Mouse (Mus musculus): ENCODE results near the gene Chaf1a. TPM values are rescaled to one million over a fixed set of nuclear protein-coding genes. Genes with fewer than 3 reads are reported as not detected.
A peak's percentile ranks its signal among the peaks of the same experiment; 100 is the strongest.
"Not testable (repeated sequence)": the region's sequence is repeated elsewhere in the genome, so short reads cannot be mapped to it uniquely, and the experiment has no call there.

The Chaf1a gene
- polyA plus RNA-seq, 1 experiment, result 39.9 TPM

DNA sequence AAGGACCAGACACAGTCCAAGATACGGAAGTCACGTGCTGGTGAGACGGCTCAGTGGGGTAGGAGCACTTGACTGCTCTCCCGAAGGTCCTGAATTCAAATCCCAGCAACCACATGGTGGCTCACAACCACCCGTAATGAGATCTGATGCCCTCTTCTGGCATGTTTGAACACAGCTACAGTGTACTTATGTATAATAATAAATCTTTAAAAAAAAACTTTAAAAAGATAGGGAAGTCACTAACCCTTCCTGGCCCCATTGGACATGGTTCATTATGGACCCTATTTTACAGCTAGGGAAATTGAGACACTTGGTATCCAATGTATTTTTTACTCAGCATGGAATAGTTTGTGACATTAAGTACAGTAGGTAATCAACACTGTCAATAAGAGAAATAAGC, 37.3 kb downstream of the Chaf1a start:
- peaks cover 23% of the 10 kb centered on the region for H3K79me3 ChIP-seq (ENCODE audit: low read depth)
- no peak overlapping the region for H3ac ChIP-seq (ENCODE audit: control insufficient read depth, insufficient read length, low read depth)
- H3K79me2 ChIP-seq (ENCODE audit: control insufficient read depth, insufficient read depth), result peaks cover 35% of the 10 kb centered on the region
- TF ChIP-seq CEBPB (IDR thresholded peaks at IDR 0.05; ENCODE audit: low read depth) (no peak), MAX (IDR thresholded peaks at IDR 0.05) (no peak), MYOD1 (IDR thresholded peaks at IDR 0.05; ENCODE audit: control insufficient read depth, insufficient read length, low read depth) (no peak), CTCF (IDR thresholded peaks at IDR 0.05; ENCODE audit: control insufficient read depth, insufficient read depth, insufficient read length) (no peak), FOSL1 (IDR thresholded peaks at IDR 0.05; ENCODE audit: insufficient read depth, low read length, poor library complexity, severe bottlenecking) (no peak), MYOG (IDR thresholded peaks at IDR 0.05; ENCODE audit: control insufficient read depth, extremely low read depth, insufficient read length) (no peak), USF1 (IDR thresholded peaks at IDR 0.05; ENCODE audit: low read depth) (no peak)
- no peak overlapping the region for H3K4me3 ChIP-seq (ENCODE audit: insufficient read depth, poor library complexity, severe bottlenecking)
- peaks cover 8% of the 10 kb centered on the region for H3K36me3 ChIP-seq (ENCODE audit: control insufficient read depth, insufficient read depth)
- no peaks in the 10 kb centered on the region for H3K27me3 ChIP-seq (ENCODE audit: control insufficient read depth, insufficient read depth, insufficient read length)

DNA sequence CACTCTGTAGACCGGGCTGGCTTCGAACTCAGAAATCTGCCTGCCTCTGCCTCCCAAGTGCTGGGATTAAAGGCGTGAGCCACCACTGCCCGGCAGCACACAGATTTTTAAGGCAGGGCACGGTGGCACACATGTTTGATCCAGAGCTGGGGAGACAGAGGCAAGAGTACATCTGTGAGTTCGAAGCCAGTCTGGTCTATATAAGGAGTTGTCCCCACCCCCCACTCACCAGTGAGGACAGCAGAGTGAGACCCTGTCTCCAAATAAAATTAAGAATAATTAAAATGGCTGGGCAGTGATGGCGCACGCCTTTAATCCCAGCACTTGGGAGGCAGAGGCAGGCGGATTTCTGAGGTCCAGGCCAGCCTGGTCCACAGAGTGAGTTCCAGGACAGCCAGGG, 38.1 kb downstream of the Chaf1a start:
- not testable (repeated sequence) for H3K27me3 ChIP-seq (ENCODE audit: control insufficient read depth, insufficient read depth, insufficient read length); H3ac ChIP-seq (ENCODE audit: control insufficient read depth, insufficient read length, low read depth)
- Histone ChIP-seq H3K4me3 (ENCODE audit: insufficient read depth, poor library complexity, severe bottlenecking) (peak overlapping the region; percentile 11), H3K36me3 (ENCODE audit: control insufficient read depth, insufficient read depth) (peaks cover 16% of the 10 kb centered on the region), H3K79me2 (ENCODE audit: control insufficient read depth, insufficient read depth) (peaks cover 44% of the 10 kb centered on the region), H3K79me3 (ENCODE audit: low read depth) (peaks cover 27% of the 10 kb centered on the region)

DNA sequence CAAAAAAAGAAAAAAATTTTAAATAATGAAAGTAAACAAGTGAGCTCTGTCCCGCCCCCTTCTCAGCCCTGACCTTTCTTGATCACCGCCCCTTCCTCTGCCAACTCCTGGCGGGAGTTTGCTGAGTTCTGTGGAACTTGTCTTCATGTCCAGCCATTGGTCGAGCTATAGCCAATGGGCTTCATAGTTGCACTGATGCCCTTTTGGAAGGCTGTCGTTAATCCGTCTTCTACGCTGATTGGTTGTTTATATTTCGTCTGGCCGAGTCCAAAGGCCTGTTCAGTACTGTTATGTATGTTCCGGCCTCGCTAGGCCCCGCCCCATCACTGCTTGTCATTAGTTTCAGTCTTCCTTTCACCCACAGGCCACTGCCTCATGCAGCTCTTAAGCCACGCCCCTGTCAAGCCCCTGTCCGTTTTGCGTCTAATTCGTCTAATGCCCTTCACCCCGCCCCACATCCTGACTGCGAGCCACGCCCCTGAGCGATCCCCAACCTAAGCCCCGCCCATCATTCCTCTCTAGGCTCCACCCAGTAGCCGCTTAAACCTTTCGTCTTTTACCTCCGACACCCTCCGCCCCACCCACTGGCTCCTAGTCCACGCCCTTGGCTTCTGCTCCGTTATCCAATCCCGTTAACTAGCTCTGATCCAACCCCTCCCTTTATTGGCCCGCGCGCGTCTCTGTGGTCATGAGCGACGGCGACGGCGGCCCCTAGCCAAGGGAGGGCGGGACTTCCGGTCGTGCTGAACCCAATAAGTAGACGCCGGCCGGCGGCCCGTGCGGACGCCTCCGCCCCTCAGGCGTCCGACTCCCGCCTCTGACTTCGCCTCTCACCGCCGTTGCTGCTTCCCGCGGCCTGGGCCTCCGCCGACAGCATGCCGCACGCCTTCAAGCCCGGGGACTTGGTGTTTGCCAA, 38.9 kb downstream of the Chaf1a start, which contains the start of gene Hdgfl2:
TSS of gene Hdgfl2 (plus strand) at position 755 of the 916 bp plus-strand sequence.
- peaks cover 21% of the 10 kb centered on the region for H3K36me3 ChIP-seq (ENCODE audit: control insufficient read depth, insufficient read depth)
- TF ChIP-seq MAX (IDR thresholded peaks at IDR 0.05) (peak; percentile 73), CEBPB (IDR thresholded peaks at IDR 0.05; ENCODE audit: low read depth) (no peak)

DNA sequence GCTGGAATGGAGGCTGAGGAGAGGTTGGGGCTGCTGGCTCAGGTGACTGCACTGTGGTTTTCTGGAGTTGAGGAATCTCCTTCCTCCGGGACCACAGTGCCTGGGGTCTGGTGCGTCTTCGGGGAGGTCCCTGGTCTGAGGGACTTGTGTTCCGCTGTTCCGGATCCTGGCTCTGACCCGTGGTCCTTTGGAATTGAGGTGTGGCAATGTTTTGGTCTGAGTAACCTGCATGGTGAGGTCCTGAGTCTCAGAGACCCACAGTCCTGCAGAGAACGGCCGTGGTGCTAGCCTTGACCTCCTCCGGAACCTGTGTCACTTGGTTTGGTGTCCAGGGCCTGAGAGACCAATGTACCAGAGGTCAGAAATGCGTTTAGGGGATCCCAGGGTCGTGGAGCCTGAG, 39.7 kb downstream of the Chaf1a start:
- H3K4me3 ChIP-seq (ENCODE audit: insufficient read depth, poor library complexity, severe bottlenecking), result peak overlapping the region; percentile 64
- peaks cover 50% of the 10 kb centered on the region for H3K79me2 ChIP-seq (ENCODE audit: control insufficient read depth, insufficient read depth)
- no peaks in the 10 kb centered on the region for H3K27me3 ChIP-seq (ENCODE audit: control insufficient read depth, insufficient read depth, insufficient read length)
- peaks cover 27% of the 10 kb centered on the region for H3K79me3 ChIP-seq (ENCODE audit: low read depth)
- H3K36me3 ChIP-seq (ENCODE audit: control insufficient read depth, insufficient read depth), result peaks cover 27% of the 10 kb centered on the region
- TF ChIP-seq CEBPB (IDR thresholded peaks at IDR 0.05; ENCODE audit: low read depth), result no peak
- no peak for TF ChIP-seq MYOD1 (IDR thresholded peaks at IDR 0.05; ENCODE audit: control insufficient read depth, insufficient read length, low read depth)
- TF ChIP-seq FOSL1 (IDR thresholded peaks at IDR 0.05; ENCODE audit: insufficient read depth, low read length, poor library complexity, severe bottlenecking), result no peak
- no peak for TF ChIP-seq USF1 (IDR thresholded peaks at IDR 0.05; ENCODE audit: low read depth)
- no peak for TF ChIP-seq MAX (IDR thresholded peaks at IDR 0.05)
- no peak for TF ChIP-seq MYOG (IDR thresholded peaks at IDR 0.05; ENCODE audit: control insufficient read depth, extremely low read depth, insufficient read length)
- no peak for TF ChIP-seq CTCF (IDR thresholded peaks at IDR 0.05; ENCODE audit: control insufficient read depth, insufficient read depth, insufficient read length)
- H3ac ChIP-seq (ENCODE audit: control insufficient read depth, insufficient read length, low read depth), result peak overlapping the region; percentile 93

More for the DNA sequence above, 38.9 kb downstream of the Chaf1a start, which contains the start of gene Hdgfl2:
- Histone ChIP-seq H3K79me3 (ENCODE audit: low read depth) (peaks cover 27% of the 10 kb centered on the region), H3ac (ENCODE audit: control insufficient read depth, insufficient read length, low read depth) (peak within 1 kb of the TSS; percentile 93), H3K4me3 (ENCODE audit: insufficient read depth, poor library complexity, severe bottlenecking) (peak within 1 kb of the TSS; percentile 64), H3K27me3 (ENCODE audit: control insufficient read depth, insufficient read depth, insufficient read length) (no peaks in the 10 kb centered on the region), H3K79me2 (ENCODE audit: control insufficient read depth, insufficient read depth) (peaks cover 46% of the 10 kb centered on the region)

DNA sequence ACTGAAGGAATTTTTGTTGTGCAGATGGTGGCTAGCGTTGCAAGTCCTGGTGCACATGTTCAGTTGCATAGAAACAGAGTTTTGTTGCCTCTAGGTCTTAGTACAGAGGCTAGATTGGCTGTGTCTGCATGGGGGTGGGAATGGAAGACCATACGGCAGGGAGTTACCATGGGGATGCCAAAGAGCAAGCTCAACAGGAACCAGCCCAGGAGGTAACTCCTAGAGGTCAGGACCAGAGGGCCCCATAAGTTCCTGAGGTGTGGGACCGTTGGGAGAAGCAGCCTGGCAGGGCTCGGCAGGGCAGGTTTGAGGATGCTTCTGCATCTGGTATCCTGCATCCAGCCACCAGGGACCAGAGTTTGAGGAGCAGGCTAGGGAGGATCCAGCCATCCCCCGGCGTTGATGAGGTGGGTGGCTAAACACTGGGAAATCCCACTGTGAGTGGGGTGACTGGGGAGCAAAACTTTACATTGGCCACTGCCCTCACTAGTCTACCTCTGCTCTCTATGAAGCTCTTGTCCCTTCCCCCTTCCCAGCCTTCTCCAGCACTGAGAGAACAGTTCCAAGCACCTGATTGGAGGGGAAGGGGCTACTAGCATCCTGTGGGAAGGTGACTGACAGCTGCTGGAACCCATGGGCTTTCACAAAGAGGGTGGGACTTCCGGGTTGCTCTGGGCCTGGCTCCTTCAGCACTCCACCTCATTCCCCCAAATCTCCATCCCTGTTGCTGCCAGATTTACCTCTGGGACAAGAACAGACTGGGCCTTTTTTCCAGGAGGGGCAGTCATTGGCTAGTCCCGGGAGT, 40.7 kb downstream of the Chaf1a start:
- H3K79me3 ChIP-seq (ENCODE audit: low read depth), result peaks cover 27% of the 10 kb centered on the region
- H3K4me3 ChIP-seq (ENCODE audit: insufficient read depth, poor library complexity, severe bottlenecking), result peak overlapping the region; percentile 64
- H3K36me3 ChIP-seq (ENCODE audit: control insufficient read depth, insufficient read depth), result peaks cover 37% of the 10 kb centered on the region
- peaks cover 61% of the 10 kb centered on the region for H3K79me2 ChIP-seq (ENCODE audit: control insufficient read depth, insufficient read depth)
- no peaks in the 10 kb centered on the region for H3K27me3 ChIP-seq (ENCODE audit: control insufficient read depth, insufficient read depth, insufficient read length)
- no peak for TF ChIP-seq USF1 (IDR thresholded peaks at IDR 0.05; ENCODE audit: low read depth)
- no peak for TF ChIP-seq FOSL1 (IDR thresholded peaks at IDR 0.05; ENCODE audit: insufficient read depth, low read length, poor library complexity, severe bottlenecking)
- TF ChIP-seq MAX (IDR thresholded peaks at IDR 0.05), result no peak
- no peak for TF ChIP-seq MYOG (IDR thresholded peaks at IDR 0.05; ENCODE audit: control insufficient read depth, extremely low read depth, insufficient read length)
- H3ac ChIP-seq (ENCODE audit: control insufficient read depth, insufficient read length, low read depth), result peak overlapping the region; percentile 52

DNA sequence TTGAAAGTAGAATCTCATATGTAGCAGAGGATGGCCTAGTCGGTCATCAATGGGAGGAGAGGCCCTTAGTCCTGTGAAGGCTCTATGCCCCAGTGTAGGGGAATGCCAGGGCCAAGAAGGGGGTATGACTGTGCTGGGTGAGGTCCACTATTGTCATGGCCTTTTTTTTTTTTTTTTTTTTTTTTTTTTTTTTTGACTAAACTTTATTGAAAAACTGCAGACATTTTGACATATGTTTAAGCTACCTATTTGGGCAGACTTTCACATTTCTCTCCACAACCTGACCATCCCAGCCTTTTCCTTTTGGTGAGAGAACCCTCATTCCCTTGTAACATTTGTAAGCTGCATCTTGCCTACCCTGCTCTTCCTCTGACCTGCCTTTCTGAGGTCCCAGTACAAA, 52.1 kb downstream of the Chaf1a start:
- Histone ChIP-seq H3ac (ENCODE audit: control insufficient read depth, insufficient read length, low read depth) (no peak overlapping the region), H3K4me3 (ENCODE audit: insufficient read depth, poor library complexity, severe bottlenecking) (no peak overlapping the region), H3K36me3 (ENCODE audit: control insufficient read depth, insufficient read depth) (peaks cover 33% of the 10 kb centered on the region), H3K79me3 (ENCODE audit: low read depth) (peaks cover 2% of the 10 kb centered on the region), H3K79me2 (ENCODE audit: control insufficient read depth, insufficient read depth) (peaks cover 9% of the 10 kb centered on the region), H3K27me3 (ENCODE audit: control insufficient read depth, insufficient read depth, insufficient read length) (no peaks in the 10 kb centered on the region)
- TF ChIP-seq MYOD1 (IDR thresholded peaks at IDR 0.05; ENCODE audit: control insufficient read depth, insufficient read length, low read depth), result no peak
- TF ChIP-seq CTCF (IDR thresholded peaks at IDR 0.05; ENCODE audit: control insufficient read depth, insufficient read depth, insufficient read length), result no peak
- no peak for TF ChIP-seq FOSL1 (IDR thresholded peaks at IDR 0.05; ENCODE audit: insufficient read depth, low read length, poor library complexity, severe bottlenecking)
- no peak for TF ChIP-seq MYOG (IDR thresholded peaks at IDR 0.05; ENCODE audit: control insufficient read depth, extremely low read depth, insufficient read length)
- TF ChIP-seq CEBPB (IDR thresholded peaks at IDR 0.05; ENCODE audit: low read depth), result no peak
- no peak for TF ChIP-seq USF1 (IDR thresholded peaks at IDR 0.05; ENCODE audit: low read depth)
- no peak for TF ChIP-seq MAX (IDR thresholded peaks at IDR 0.05)

All from C2C12 (cell line).